Mouse (Mus musculus): ENCODE measurements at regions not wholly inside any gene's neighbourhood (a gene's known extent, or its start where the extent isn't known, plus 50 kb on each side); places are given as distances from the start of the nearest gene placed in this dataset.

DNA sequence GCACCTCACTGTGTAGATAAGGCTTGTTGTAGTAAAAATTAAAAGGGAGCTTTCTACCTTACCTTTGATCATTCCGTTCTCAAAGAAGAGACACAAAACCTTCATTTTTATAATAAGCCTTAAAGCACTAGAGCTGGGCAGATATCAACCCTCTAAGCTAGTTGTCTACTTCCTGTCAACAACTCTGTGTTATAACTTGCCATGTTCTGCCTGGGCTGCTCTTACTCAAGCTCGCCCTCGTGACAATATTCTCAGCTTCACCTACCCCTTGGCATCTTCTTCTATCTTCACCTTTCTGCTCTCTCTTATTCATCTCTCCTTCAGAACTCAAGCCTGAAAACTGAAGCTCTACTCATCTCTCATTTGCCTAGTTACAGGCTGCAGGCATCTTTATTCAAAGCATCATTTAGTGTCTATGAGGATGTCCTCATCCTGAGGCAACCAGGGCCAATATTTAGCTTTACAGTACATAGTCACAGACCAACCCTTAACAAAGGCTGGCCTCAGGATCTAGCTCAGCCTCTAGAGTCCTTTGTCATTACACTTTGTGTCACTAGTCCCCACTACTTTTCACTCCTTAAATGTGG lies 375.2 kb upstream of the Trib2 start:
- TF ChIP-seq CTCF (IDR thresholded peaks at IDR 0.05; ENCODE audit: control insufficient read depth, insufficient read depth, low read length) (no peak), POLR2A (IDR thresholded peaks at IDR 0.05; ENCODE audit: borderline replicate concordance, control insufficient read depth, low read depth, low read length) (no peak)
